Mouse (Mus musculus) MEL (cell line): ENCODE data around the gene Aff3. TPM values are rescaled to one million over a fixed set of nuclear protein-coding genes. Genes with fewer than 3 reads are reported as not detected.

Source experiments
- DNase-seq: peaks from one replicate; pipeline ENCODE4 v3.0.0; 2011; ENCODE audit warnings: low read depth, low spot score
- H3K27ac ChIP-seq: 2 replicates; pipeline ENCODE4 v1.5.1; 2012; ENCODE audit warnings: low read depth, mild to moderate bottlenecking, control low read depth, low read length, moderate library complexity; ENCODE audit not compliant: control insufficient read depth
- H3K27me3 ChIP-seq, 2 experiments: fragments of 150-350 bp in 1 of 2; sonication (generic) in 1 of 2; 2 replicates each; pipeline ENCODE4 v1.6.1; 2012; ENCODE audit warnings: low read length in 2 of 2, mild to moderate bottlenecking in 2 of 2, improper control_type of control experiment in 1 of 2, moderate library complexity in 1 of 2; ENCODE audit not compliant: insufficient read depth in 2 of 2, control insufficient read depth in 1 of 2
- H3K36me3 ChIP-seq, 2 experiments: 2 replicates each; pipeline ENCODE4 v1.6.1; 2012 to 2014; ENCODE audit warnings: low read length in 2 of 2, improper control_type of control experiment in 1 of 2, inconsistent platforms in 1 of 2, mild to moderate bottlenecking in 1 of 2; ENCODE audit not compliant: insufficient read depth in 2 of 2, control insufficient read depth in 1 of 2
- H3K4me1 ChIP-seq, 2 experiments: fragments of 150-350 bp in 1 of 2; sonication (generic) in 1 of 2; 2 replicates each; pipeline ENCODE4 v1.6.1; 2012; ENCODE audit warnings: low read length in 2 of 2, improper control_type of control experiment in 1 of 2, mild to moderate bottlenecking in 1 of 2; ENCODE audit not compliant: insufficient read depth in 2 of 2, control insufficient read depth in 1 of 2
- H3K4me3 ChIP-seq, 2 experiments: fragments of 150-350 bp in 1 of 2; sonication (generic) in 1 of 2; 2 replicates each; pipeline ENCODE4 v1.5.1; 2012; ENCODE audit warnings: low read depth in 2 of 2, low read length in 2 of 2, mild to moderate bottlenecking in 2 of 2, moderate library complexity in 2 of 2, control low read depth in 1 of 2, improper control_type of control experiment in 1 of 2; ENCODE audit not compliant: control insufficient read depth in 1 of 2, insufficient read depth in 1 of 2
- H3K79me2 ChIP-seq: 2 replicates; pipeline ENCODE4 v1.6.1; 2012; ENCODE audit warnings: mild to moderate bottlenecking, low read length, moderate library complexity; ENCODE audit not compliant: control insufficient read depth, poor library complexity, insufficient read depth
- H3K9ac ChIP-seq: 2 replicates; pipeline ENCODE4 v1.6.1; 2012; ENCODE audit warnings: low read depth, mild to moderate bottlenecking, control low read depth, low read length, moderate library complexity; ENCODE audit not compliant: control insufficient read depth, poor library complexity, severe bottlenecking
- H3K9me3 ChIP-seq: fragments of 150-350 bp; sonication (generic); replicated peaks from 2 replicates; pipeline ENCODE4 v1.6.1; 2012; ENCODE audit warnings: mild to moderate bottlenecking, low read length, improper control_type of control experiment, moderate library complexity; ENCODE audit not compliant: insufficient read depth
- CHD1 ChIP-seq: IDR thresholded peaks from 2 replicates; pipeline ENCODE4 v1.6.1; 2012; ENCODE audit warnings: low read depth, mild to moderate bottlenecking, inconsistent platforms, low read length, improper control_type of control experiment
- CHD2 ChIP-seq: IDR thresholded peaks from 2 replicates; pipeline ENCODE4 v1.6.1; 2011; ENCODE audit warnings: low read length, improper control_type of control experiment
- E2F4 ChIP-seq: IDR thresholded peaks from 2 replicates; pipeline ENCODE4 v1.6.1; 2011; ENCODE audit warnings: low read depth, low read length, improper control_type of control experiment, borderline replicate concordance
- ELF1 ChIP-seq: IDR thresholded peaks from 2 replicates; pipeline ENCODE4 v1.6.1; 2014; ENCODE audit warnings: low read depth, mild to moderate bottlenecking, inconsistent platforms, low read length, improper control_type of control experiment, moderate library complexity
- GATA1 ChIP-seq: IDR thresholded peaks from 2 replicates; pipeline ENCODE4 v1.6.1; 2011; ENCODE audit warnings: low read depth, low read length, improper control_type of control experiment
- JUND ChIP-seq: IDR thresholded peaks from 2 replicates; pipeline ENCODE4 v1.6.1; 2011; ENCODE audit warnings: low read depth, mild to moderate bottlenecking, improper control_type of control experiment, low read length
- MAX ChIP-seq: IDR thresholded peaks from 2 replicates; pipeline ENCODE4 v1.6.1; 2011; ENCODE audit warnings: low read length, improper control_type of control experiment
- MAZ ChIP-seq: IDR thresholded peaks from 2 replicates; pipeline ENCODE4 v1.6.1; 2012; ENCODE audit warnings: low read depth, mild to moderate bottlenecking, inconsistent platforms, low read length, improper control_type of control experiment
- MXI1 ChIP-seq: IDR thresholded peaks from 2 replicates; pipeline ENCODE4 v1.6.1; 2011; ENCODE audit warnings: mild to moderate bottlenecking, low read depth, low read length, improper control_type of control experiment
- NELFE ChIP-seq: IDR thresholded peaks from 2 replicates; pipeline ENCODE4 v1.6.1; 2011; ENCODE audit warnings: low read depth, low read length, improper control_type of control experiment
- NRF1 ChIP-seq: IDR thresholded peaks from 2 replicates; pipeline ENCODE4 v1.6.1; 2014; ENCODE audit warnings: low read depth, mild to moderate bottlenecking, inconsistent platforms, low read length, improper control_type of control experiment, moderate library complexity; ENCODE audit not compliant: poor library complexity, insufficient read depth, severe bottlenecking
- POLR2A ChIP-seq, 2 experiments: IDR thresholded peaks; 2 replicates each; pipeline ENCODE4 v1.6.1; 2011 to 2012; ENCODE audit warnings: low read length in 2 of 2, mild to moderate bottlenecking in 2 of 2, control low read depth in 1 of 2, improper control_type of control experiment in 1 of 2, low read depth in 1 of 2, moderate library complexity in 1 of 2; ENCODE audit not compliant: control insufficient read depth in 1 of 2, insufficient read depth in 1 of 2, poor library complexity in 1 of 2
- RAD21 ChIP-seq: IDR thresholded peaks from 2 replicates; pipeline ENCODE4 v1.6.1; 2011; ENCODE audit warnings: mild to moderate bottlenecking, low read depth, low read length, improper control_type of control experiment
- RCOR1 ChIP-seq: IDR thresholded peaks from 2 replicates; pipeline ENCODE4 v1.6.1; 2012; ENCODE audit warnings: low read depth, mild to moderate bottlenecking, inconsistent platforms, low read length, improper control_type of control experiment
- TAL1 ChIP-seq: IDR thresholded peaks from 2 replicates; pipeline ENCODE4 v1.6.1; 2012; ENCODE audit warnings: mild to moderate bottlenecking, inconsistent platforms, low read length, moderate library complexity, mixed read lengths
- TBP ChIP-seq: IDR thresholded peaks from 2 replicates; pipeline ENCODE4 v1.8.0; 2011; ENCODE audit warnings: low read depth, low read length, improper control_type of control experiment
- TCF12 ChIP-seq: IDR thresholded peaks from 2 replicates; pipeline ENCODE4 v1.6.1; 2014; ENCODE audit warnings: low read depth, mild to moderate bottlenecking, inconsistent platforms, low read length, improper control_type of control experiment, moderate library complexity
- UBTF ChIP-seq: IDR thresholded peaks from 2 replicates; pipeline ENCODE4 v1.6.1; 2012; ENCODE audit warnings: low read depth, mild to moderate bottlenecking, inconsistent platforms, low read length, improper control_type of control experiment, moderate library complexity, borderline replicate concordance; ENCODE audit not compliant: insufficient read depth
- USF2 ChIP-seq, 2 experiments: IDR thresholded peaks; 2 replicates each; pipeline ENCODE4 v1.6.1; 2011 to 2012; ENCODE audit warnings: improper control_type of control experiment in 2 of 2, low read length in 2 of 2, borderline replicate concordance in 1 of 2, inconsistent platforms in 1 of 2, low read depth in 1 of 2, mild to moderate bottlenecking in 1 of 2; ENCODE audit not compliant: insufficient read depth in 1 of 2
- ZC3H11A ChIP-seq: IDR thresholded peaks from 2 replicates; pipeline ENCODE4 v1.6.1; 2012; ENCODE audit warnings: low read depth, mild to moderate bottlenecking, inconsistent platforms, low read length, improper control_type of control experiment
- polyA plus RNA-seq, 2 experiments: library from polyadenylated mRNA; stranded (reverse) in 1 of 2; unstranded in 1 of 2; fragments of >175 nt in 1 of 2; fragments of >200 nt in 1 of 2; gene quantifications; 2 replicates each; pipeline versions ENCODE4 v1.2.1 to v1.2.4; 2012; ENCODE audit warnings: low replicate concordance in 2 of 2, low read depth in 1 of 2; ENCODE audit not compliant: insufficient read length in 2 of 2, insufficient read depth in 1 of 2, missing spikeins in 1 of 2
- total RNA-seq: library from RNA; depleted of rRNA; stranded (reverse); fragments of 300-350 nt; gene quantifications from 2 replicates; pipeline ENCODE4 v1.2.3, GENCODE M21; 2012

Gene Aff3
- total and polyA plus RNA-seq, 3 experiments: 18.5 to 41.1 (median 25.4) TPM

DNA sequence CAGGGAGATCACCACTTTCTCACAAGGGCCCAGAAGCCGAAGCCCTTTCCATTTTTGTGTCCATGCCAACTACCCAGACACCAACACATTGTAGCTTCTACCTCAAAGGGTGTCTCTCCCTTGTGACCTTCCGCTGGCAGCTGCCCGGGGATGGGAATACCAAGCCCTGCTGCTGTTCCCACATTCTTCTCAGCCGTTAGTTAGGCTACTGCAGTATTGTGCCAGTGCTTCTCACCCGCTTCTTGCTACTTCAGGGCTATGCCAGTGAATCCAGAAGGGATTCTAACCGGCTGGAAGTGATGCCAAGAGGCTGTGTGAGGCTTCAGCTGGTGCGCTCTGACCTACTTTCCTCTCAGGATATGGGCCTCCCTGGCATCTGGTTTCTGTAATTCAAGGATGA is 330.5 kb downstream of the Aff3 start:
- Histone ChIP-seq H3K4me1 (no peaks in the 10 kb centered on the region), H3K9me3 (no peaks in the 10 kb centered on the region), H3K27me3 (no peaks in the 10 kb centered on the region), H3K27ac (no peak overlapping the region), H3K79me2 (no peaks in the 10 kb centered on the region), H3K36me3 (peaks cover 0 to 1% of the 10 kb centered on the region in 2 experiments; a peak in 1 of 4 replicates), H3K9ac (no peak overlapping the region), H3K4me3 (no peak overlapping the region)
- DNase-seq: no peak
- TF ChIP-seq RAD21 (no peak), NRF1 (no peak), TAL1 (no peak), USF2 (IDR thresholded peaks at IDR 0.05; ENCODE audit: borderline replicate concordance in 1 of 2, insufficient read depth in 1 of 2, low read depth in 1 of 2, low read length in 2 of 2) (no peak), E2F4 (no peak), GATA1 (no peak), TBP (no peak), CHD2 (no peak), TCF12 (no peak), ELF1 (no peak), RCOR1 (no peak), JUND (no peak), MAZ (no peak), MXI1 (no peak)

DNA sequence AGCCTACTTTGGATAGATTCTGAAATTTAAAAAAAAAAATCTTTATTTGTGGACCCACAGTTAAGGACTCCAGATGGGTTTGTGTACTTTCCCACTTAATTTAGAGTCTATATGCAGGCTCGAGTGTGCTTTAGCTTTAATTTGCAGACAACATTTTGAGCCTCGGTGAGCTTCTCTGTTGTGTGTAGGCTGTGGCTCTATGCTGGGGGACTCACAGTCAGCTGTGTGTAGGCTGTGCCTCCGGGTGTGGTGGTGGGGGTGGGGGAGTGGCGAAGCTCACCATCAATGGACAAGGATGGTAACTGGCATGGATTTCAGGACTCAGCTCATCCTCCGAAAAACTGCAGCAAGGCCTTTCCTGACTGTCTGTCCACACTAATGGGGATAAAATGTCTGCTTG is 331.8 kb downstream of the Aff3 start:
- TF ChIP-seq TCF12: no peak
- TF ChIP-seq ZC3H11A: no peak
- TF ChIP-seq UBTF: no peak
- TF ChIP-seq CHD2: no peak
- TF ChIP-seq MAX: no peak
- TF ChIP-seq MAZ: no peak
- no peak for TF ChIP-seq POLR2A (IDR thresholded peaks at IDR 0.05; ENCODE audit: control insufficient read depth in 1 of 2, insufficient read depth in 1 of 2, low read depth in 1 of 2, low read length in 2 of 2, poor library complexity in 1 of 2)
- TF ChIP-seq MXI1: no peak
- no peak for TF ChIP-seq NELFE
- no peak for TF ChIP-seq CHD1
- H3K27ac ChIP-seq: no peak overlapping the region
- peaks cover 0 to 1% of the 10 kb centered on the region in 2 experiments; a peak in 1 of 4 replicates for H3K36me3 ChIP-seq
- no peaks in the 10 kb centered on the region for H3K79me2 ChIP-seq
- H3K9me3 ChIP-seq: no peaks in the 10 kb centered on the region
- H3K27me3 ChIP-seq: no peaks in the 10 kb centered on the region
- H3K9ac ChIP-seq: no peak overlapping the region
- no peak for DNase-seq
- no peaks in the 10 kb centered on the region for H3K4me1 ChIP-seq
- H3K4me3 ChIP-seq: no peak overlapping the region
